Mouse (Mus musculus): ENCODE data around the gene Lpcat2.

GRCm38 (mm10) chr8:92851381-92851780, 3.8 kb upstream of the Lpcat2 start:
- TF ChIP-seq CTCF (IDR thresholded peaks at IDR 0.05) (no peak), EP300 (IDR thresholded peaks at IDR 0.05) (no peak)
